Mouse (Mus musculus): Measurements from ENCODE around the gene Sugt1. TPM values are rescaled to one million over a fixed set of nuclear protein-coding genes. Genes with fewer than 3 reads are reported as not detected.

Gene Sugt1
- polyA plus RNA-seq, 1 experiment from 2014 or later, result 130 TPM

- DNase-seq (ENCODE audit: low spot score), result no peak
These were observed 89.7 kb downstream of the Sugt1 start for GRCm38 (mm10) chr14:79677108-79677753.

- DNase-seq (ENCODE audit: low spot score), result no peak
These were observed 90.6 kb downstream of the Sugt1 start for GRCm38 (mm10) chr14:79677891-79678687.

- no peak for DNase-seq (ENCODE audit: low spot score)
These were observed 93.2 kb downstream of the Sugt1 start for GRCm38 (mm10) chr14:79680652-79681051.

Small RNAs within 50 kb of the gene (microRNA-seq; reads per million reads assigned to microRNA genes)
- gene Gm27857 (ENCODE audit: borderline number of aligned reads), result not detected

Other genes starting within 250 kb of the Sugt1 start
- gene Naa16, start 196.9 kb upstream of the Sugt1 start, polyA plus RNA-seq (2015; fragmentation: Nextera tagmentation; extraction: Ambion mirVana), result 59.5 and 72.6 TPM in 2 replicates
- gene Mtrf1, start 189.9 kb upstream of the Sugt1 start, polyA plus RNA-seq (2015; fragmentation: Nextera tagmentation; extraction: Ambion mirVana), result 8.0 and 9.4 TPM in 2 replicates
- 7.2 and 7.6 TPM in 2 replicates for gene Kbtbd7, start 161.2 kb upstream of the Sugt1 start, polyA plus RNA-seq (2015; fragmentation: Nextera tagmentation; extraction: Ambion mirVana)
- gene Kbtbd6, start 135.9 kb upstream of the Sugt1 start, polyA plus RNA-seq (2015; fragmentation: Nextera tagmentation; extraction: Ambion mirVana), result 5.6 and 6.6 TPM in 2 replicates
- gene Elf1, start 106.5 kb upstream of the Sugt1 start, polyA plus RNA-seq (2015; fragmentation: Nextera tagmentation; extraction: Ambion mirVana), result 86.6 and 108 TPM in 2 replicates
- gene Wbp4, start 106.2 kb upstream of the Sugt1 start, polyA plus RNA-seq (2015; fragmentation: Nextera tagmentation; extraction: Ambion mirVana), result 45.7 and 49.9 TPM in 2 replicates
- gene Cnmd, start 74.5 kb downstream of the Sugt1 start, polyA plus RNA-seq (2015; fragmentation: Nextera tagmentation; extraction: Ambion mirVana), result 11.1 and 13.5 TPM in 2 replicates
- gene Pcdh8, start 183.6 kb downstream of the Sugt1 start, polyA plus RNA-seq (2015; fragmentation: Nextera tagmentation; extraction: Ambion mirVana), result 0.23 and 0.28 TPM in 2 replicates